Mouse (Mus musculus) retina, adult 2 months (tissue): Measurements from ENCODE around the gene Gcgr.

Experiments used
- DNase-seq: peaks from one replicate; pipeline ENCODE4 v3.0.0-alpha.2; 2012; ENCODE audit warnings: low read depth, low spot score

Gene Gcgr

GRCm38 (mm10) chr11:120530085-120530964 lies at the start of gene Gcgr:
TSS of gene Gcgr (plus strand) at chr11:120530699.
- DNase-seq: no peak

- DNase-seq: no peak
These were observed 47.0 kb upstream of the Gcgr start for GRCm38 (mm10) chr11:120483448-120483934.

GRCm38 (mm10) chr11:120484265-120484981 lies 46.1 kb upstream of the Gcgr start, which contains the start of gene Mrpl12:
TSS of gene Mrpl12 (plus strand) at chr11:120484613.
- peak; percentile 93 for DNase-seq

GRCm38 (mm10) chr11:120485251-120485650 lies 45.2 kb upstream of the Gcgr start:
- DNase-seq: no peak

GRCm38 (mm10) chr11:120488516-120488915 lies 42.0 kb upstream of the Gcgr start:
- no peak for DNase-seq

- DNase-seq: peak; percentile 69
These were observed 41.3 kb upstream of the Gcgr start for GRCm38 (mm10) chr11:120489054-120489761.

- no peak for DNase-seq
These were observed 40.0 kb upstream of the Gcgr start for GRCm38 (mm10) chr11:120490291-120491046.

GRCm38 (mm10) chr11:120491317-120492023 lies 39.0 kb upstream of the Gcgr start, which contains the start of gene Slc25a10:
TSS of gene Slc25a10 (plus strand) at chr11:120491840.
- peak; percentile 65 for DNase-seq

GRCm38 (mm10) chr11:120492024-120492877 lies 38.2 kb upstream of the Gcgr start:
- no peak for DNase-seq

- DNase-seq: no peak
These were observed 37.7 kb upstream of the Gcgr start for GRCm38 (mm10) chr11:120492878-120493203.

GRCm38 (mm10) chr11:120493351-120493750 lies 37.1 kb upstream of the Gcgr start:
- no peak for DNase-seq

GRCm38 (mm10) chr11:120493911-120494310 lies 36.6 kb upstream of the Gcgr start:
- DNase-seq: no peak

- DNase-seq: no peak
These were observed 33.1 kb upstream of the Gcgr start for GRCm38 (mm10) chr11:120497436-120497835.

GRCm38 (mm10) chr11:120498226-120498625 lies 32.3 kb upstream of the Gcgr start:
- no peak for DNase-seq

- DNase-seq: no peak
These were observed 31.6 kb upstream of the Gcgr start for GRCm38 (mm10) chr11:120498891-120499290.

- DNase-seq: no peak
These were observed 30.6 kb upstream of the Gcgr start for GRCm38 (mm10) chr11:120499894-120500293.

GRCm38 (mm10) chr11:120500357-120500756 lies 30.1 kb upstream of the Gcgr start:
- DNase-seq: no peak

- DNase-seq: no peak
These were observed 29.5 kb upstream of the Gcgr start for GRCm38 (mm10) chr11:120501018-120501417.

GRCm38 (mm10) chr11:120501701-120502100 lies 28.8 kb upstream of the Gcgr start:
- no peak for DNase-seq

GRCm38 (mm10) chr11:120505661-120506060 lies 24.8 kb upstream of the Gcgr start:
- no peak for DNase-seq
